Comparison of ENCODE assay signal across 12 mouse cellular contexts in the genomic region with DNA sequence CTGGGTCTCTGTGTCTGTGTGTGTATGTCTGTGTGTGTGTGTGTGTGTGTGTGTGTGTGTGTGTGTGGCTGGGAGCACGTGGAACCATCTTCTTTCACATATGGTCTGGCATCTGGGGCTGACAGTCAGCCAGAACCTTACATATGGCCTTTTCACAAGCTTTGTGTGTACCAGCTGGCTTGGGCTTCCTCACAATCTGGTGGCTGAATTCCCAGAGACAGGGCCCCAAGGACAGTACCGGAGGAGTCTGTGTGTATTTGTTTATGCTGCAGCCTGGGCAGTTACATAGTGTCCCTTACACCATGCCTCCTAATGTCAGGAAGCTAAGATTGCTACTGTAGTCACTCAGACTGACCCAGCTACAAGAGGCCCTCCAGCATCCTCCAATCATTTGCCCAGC. TPM values are rescaled to one million over a fixed set of nuclear protein-coding genes. Genes with fewer than 3 reads are reported as not detected.
DNase-seq lines count a peak whose midpoint lies in the region; ATAC-seq lines count a peak whose summit lies in the region.
"Had no signal": no experiment of that assay in that cellular context is flagged by ENCODE, and none has a peak within 500 bp of the region (broad histone marks: within the 10 kb centered on the region; RNA-seq: fewer than 3 reads in every experiment).

No protein-coding gene starts in this region.

- no peaks in the 10 kb centered on the region for H3K4me1 ChIP-seq in heart, embryonic 11.5 days (ENCODE audit: control insufficient read depth, insufficient read depth, low read length)
- no peaks in the 10 kb centered on the region for H3K4me1 ChIP-seq in kidney, embryonic 16.5 days (ENCODE audit: insufficient read depth, low read length)
- H3K4me1 ChIP-seq: heart, embryonic 15.5 days had no signal

- H3K36me3 ChIP-seq in heart, embryonic 11.5 days (ENCODE audit: control insufficient read depth, insufficient read depth, low read length): no peaks in the 10 kb centered on the region
- no peaks in the 10 kb centered on the region for H3K36me3 ChIP-seq in kidney, embryonic 16.5 days (ENCODE audit: insufficient read depth, low read length)
- H3K36me3 ChIP-seq: heart, embryonic 15.5 days had no signal

- ATAC-seq in heart, embryonic 11.5 days (replicated peaks; ENCODE audit: insufficient number of reproducible peaks, low FRiP score, low TSS enrichment): no peak
- no peak for ATAC-seq in kidney, embryonic 16.5 days (ENCODE audit: low FRiP score, low TSS enrichment)

- WGBS in heart, embryonic 11.5 days (ENCODE audit: insufficient replicate concordance): 67% methylated on average over 2 of the region's 2 CpGs
- 44% methylated on average over 2 of the region's 2 CpGs for WGBS in kidney, embryonic 16.5 days

- H3K4me2 ChIP-seq in heart, embryonic 11.5 days: no peak overlapping the region
- H3K4me2 ChIP-seq in kidney, embryonic 16.5 days (replicated peaks; ENCODE audit: low read depth, low read length): no peak overlapping the region
- H3K4me2 ChIP-seq: heart, embryonic 15.5 days had no signal

- no peak overlapping the region for H3K9ac ChIP-seq in heart, embryonic 11.5 days (ENCODE audit: low read depth, low read length)
- H3K9ac ChIP-seq in kidney, embryonic 16.5 days (replicated peaks; ENCODE audit: low read length): no peak overlapping the region
- H3K9ac ChIP-seq: heart, embryonic 15.5 days had no signal

- H3K9me3 ChIP-seq in heart, embryonic 11.5 days (replicated peaks; ENCODE audit: control insufficient read depth, low read length): no peaks in the 10 kb centered on the region
- no peaks in the 10 kb centered on the region for H3K9me3 ChIP-seq in kidney, embryonic 16.5 days (ENCODE audit: low read length)
- H3K9me3 ChIP-seq: heart, embryonic 15.5 days had no signal

- peak; percentile 23 for DNase-seq in heart, postnatal 4 days
- DNase-seq in ovary, adult 18-20 months (ENCODE audit: low spot score): peak; percentile 35
- no peak for DNase-seq in ovary, postnatal 14 days (ENCODE audit: low spot score)
- peak; percentile 50 to 60 for DNase-seq in cerebellum, postnatal 36 days
- peak; percentile 47 for DNase-seq in retina, postnatal 1 day
- DNase-seq in c-Kit-positive CD71-positive TER-119-positive erythroid progenitor cells, embryonic 14.5 days (ENCODE audit: low spot score): no peak
- DNase-seq: kidney, postnatal 10 days; spleen, adult 18-20 months had no signal

- no peak overlapping the region for H3K27ac ChIP-seq in heart, embryonic 11.5 days (ENCODE audit: low read depth, low read length)
- no peak overlapping the region for H3K27ac ChIP-seq in kidney, embryonic 16.5 days (ENCODE audit: low read length)
- H3K27ac ChIP-seq: heart, embryonic 15.5 days had no signal

- no peaks in the 10 kb centered on the region; the same call in 1 of the 2 replicates for H3K27me3 ChIP-seq in heart, embryonic 11.5 days (ENCODE audit: control insufficient read depth, insufficient read depth, low read length)
- no peaks in the 10 kb centered on the region for H3K27me3 ChIP-seq in kidney, embryonic 16.5 days (ENCODE audit: insufficient read depth, low read length)

- no peak overlapping the region for H3K4me3 ChIP-seq in heart, embryonic 11.5 days (ENCODE audit: low read depth, low read length)
- no peak overlapping the region for H3K4me3 ChIP-seq in kidney, embryonic 16.5 days (ENCODE audit: low read length)
- H3K4me3 ChIP-seq: heart, embryonic 15.5 days; myocyte had no signal

RNA-seq across cellular contexts. Expression of gene Nub1, which starts 28.2 kb away (rescaled TPM):
- 10 to 100 TPM; 24.5 to 24.6 TPM for total RNA-seq in heart, postnatal 4 days (2021)
- 28.2 and 30.7 TPM in 2 replicates for polyA plus RNA-seq in heart, embryonic 11.5 days (2014; fragmentation: Nextera tagmentation; extraction: Ambion mirVana)
- 39.9 and 43.3 TPM in 2 replicates for polyA plus RNA-seq in kidney, embryonic 16.5 days (2015; fragmentation: Nextera tagmentation; extraction: Ambion mirVana)

RNA-seq across cellular contexts. Expression of gene Smarcd3, which starts 32.9 kb away (rescaled TPM):
- total RNA-seq in heart, postnatal 4 days (2021): 10 to 100 TPM; 89.7 to 96.9 TPM
- 73.2 and 76.1 TPM in 2 replicates for polyA plus RNA-seq in heart, embryonic 11.5 days (2014; fragmentation: Nextera tagmentation; extraction: Ambion mirVana)
- 24.5 and 25.0 TPM in 2 replicates for polyA plus RNA-seq in kidney, embryonic 16.5 days (2015; fragmentation: Nextera tagmentation; extraction: Ambion mirVana)

Comparison
In these comparisons a context has a peak if more than half of its experiments do, and no peak if none do; other contexts are left out.
1. DNase-seq: peak in heart, postnatal 4 days (single experiment), ovary, adult 18-20 months (single experiment), cerebellum, postnatal 36 days (2 of 2) and retina, postnatal 1 day (single experiment); none in ovary, postnatal 14 days (single experiment) and c-Kit-positive CD71-positive TER-119-positive erythroid progenitor cells, embryonic 14.5 days (single experiment).